Mouse (Mus musculus) hindbrain, embryonic 11.5 days (tissue): ENCODE results near the gene H2-Ob. TPM values are rescaled to one million over a fixed set of nuclear protein-coding genes. Genes with fewer than 3 reads are reported as not detected.
"Not testable (repeated sequence)": the region's sequence is repeated elsewhere in the genome, so short reads cannot be mapped to it uniquely, and the experiment has no call there.

Source experiments
- ATAC-seq: fragments of 200-750 bp; cut with Nextera tagmentation; 2 replicates; pipeline ENCODE4 v1.8.0; 2017; ENCODE audit warnings: mild to moderate bottlenecking, moderate TSS enrichment, moderate library complexity; ENCODE audit not compliant: low FRiP score
- DNase-seq: peaks from one replicate; pipeline ENCODE4 v3.0.0-alpha.2; 2015; ENCODE audit warnings: low spot score
- H3K27ac ChIP-seq: fragments of 300-500 bp; sonication (generic); 2 replicates; pipeline ENCODE4 v1.5.1; 2014; ENCODE audit warnings: mild to moderate bottlenecking, low read depth, low read length
- H3K27me3 ChIP-seq: fragments of 300-500 bp; sonication (generic); 2 replicates; pipeline ENCODE4 v1.6.1; 2014; ENCODE audit warnings: mild to moderate bottlenecking, low read length, moderate library complexity, mixed read lengths; ENCODE audit not compliant: control insufficient read depth, insufficient read depth
- H3K36me3 ChIP-seq: fragments of 300-500 bp; sonication (generic); 2 replicates; pipeline ENCODE4 v1.6.1; 2014; ENCODE audit warnings: mild to moderate bottlenecking, low read length, moderate library complexity, mixed read lengths; ENCODE audit not compliant: control insufficient read depth, insufficient read depth
- H3K4me1 ChIP-seq: fragments of 300-500 bp; sonication (generic); replicated peaks from 2 replicates; pipeline ENCODE4 v1.6.1; 2014; ENCODE audit warnings: low read length, mixed read lengths; ENCODE audit not compliant: control insufficient read depth, insufficient read depth
- H3K4me2 ChIP-seq: fragments of 300-500 bp; sonication (generic); replicated peaks from 2 replicates; pipeline ENCODE4 v1.6.1; 2014; ENCODE audit warnings: mild to moderate bottlenecking, low read depth, low read length
- H3K4me3 ChIP-seq: fragments of 300-500 bp; sonication (generic); 2 replicates; pipeline ENCODE4 v1.5.1; 2014; ENCODE audit warnings: low read depth, low read length
- H3K9ac ChIP-seq: fragments of 300-500 bp; sonication (generic); 2 replicates; pipeline ENCODE4 v1.6.1; 2014; ENCODE audit warnings: low read depth, low read length
- H3K9me3 ChIP-seq: fragments of 300-500 bp; sonication (generic); 2 replicates; pipeline ENCODE4 v1.6.1; 2016; ENCODE audit warnings: low read length; ENCODE audit not compliant: control insufficient read depth
- WGBS: fragments of 180-500 bp; shearing (Covaris S2); extraction: QIAGEN DNeasy Blood & Tissue Kit; methylation state at CpG from one replicate; pipeline ENCODE4 v1.1.7; 2014; 5-methylcytosine and 5-hydroxymethylcytosine counted together
- polyA plus RNA-seq: library from polyadenylated mRNA; unstranded; fragments of >200 nt; fragmentation: Nextera tagmentation; extraction: Ambion mirVana; gene quantifications from 2 replicates; pipeline ENCODE4 v1.2.1, GENCODE M21; 2014

Gene H2-Ob
- polyA plus RNA-seq, 1 experiment from 2014 or later: not detected

DNA sequence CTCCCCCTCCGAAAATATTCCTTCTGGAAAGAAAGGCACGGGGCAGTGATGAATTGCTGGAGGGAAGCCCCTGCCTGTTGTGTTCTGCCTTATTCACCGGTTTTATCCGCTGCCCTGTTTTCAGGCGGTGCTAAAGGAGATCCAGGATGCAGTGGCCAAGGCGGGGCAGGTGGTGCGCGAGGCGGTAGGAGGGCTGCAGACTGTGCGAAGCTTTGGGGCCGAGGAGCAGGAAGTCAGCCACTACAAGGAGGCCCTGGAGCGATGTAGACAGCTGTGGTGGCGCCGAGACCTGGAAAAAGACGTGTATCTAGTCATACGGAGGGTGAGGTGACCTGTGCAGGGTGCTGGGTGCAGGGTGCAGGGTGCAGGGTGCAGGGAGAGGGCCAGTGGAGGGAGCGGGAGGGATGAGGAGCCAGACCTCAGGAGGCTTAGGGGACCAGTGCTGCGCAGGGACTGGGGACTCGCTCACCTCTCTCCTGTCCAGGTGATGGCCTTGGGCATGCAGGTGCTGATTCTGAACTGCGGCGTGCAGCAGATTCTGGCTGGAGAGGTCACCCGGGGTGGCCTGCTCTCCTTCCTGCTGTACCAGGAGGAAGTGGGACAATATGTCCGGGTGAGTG, 26.8 kb upstream of the H2-Ob start:
- Histone ChIP-seq H3K27me3 (peaks cover 26% of the 10 kb centered on the region), H3K4me1 (no peaks in the 10 kb centered on the region), H3K9ac (no peak overlapping the region), H3K36me3 (no peaks in the 10 kb centered on the region), H3K4me2 (no peak overlapping the region), H3K4me3 (no peak overlapping the region), H3K9me3 (no peaks in the 10 kb centered on the region), H3K27ac (no peak overlapping the region)
- ATAC-seq: no peak
- WGBS: 21% methylated on average over 23 of the region's 23 CpGs
- no peak for DNase-seq

DNA sequence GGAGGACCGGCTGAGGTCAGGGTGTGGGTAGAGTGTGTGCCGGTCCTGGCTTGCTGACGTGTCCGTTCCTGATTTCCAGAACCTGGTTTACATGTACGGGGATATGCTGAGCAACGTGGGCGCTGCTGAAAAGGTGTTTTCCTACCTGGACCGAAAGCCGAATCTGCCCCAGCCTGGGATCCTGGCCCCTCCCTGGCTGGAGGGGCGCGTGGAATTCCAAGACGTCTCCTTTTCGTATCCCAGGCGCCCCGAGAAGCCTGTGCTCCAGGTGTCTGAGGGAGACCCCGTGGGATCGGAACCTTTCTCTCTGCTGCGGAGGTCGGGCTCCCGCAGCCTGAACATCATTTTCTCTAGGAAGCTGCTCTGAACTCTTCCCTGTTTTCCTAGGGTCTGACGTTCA, 24.8 kb upstream of the H2-Ob start:
- no peaks in the 10 kb centered on the region for H3K36me3 ChIP-seq

DNA sequence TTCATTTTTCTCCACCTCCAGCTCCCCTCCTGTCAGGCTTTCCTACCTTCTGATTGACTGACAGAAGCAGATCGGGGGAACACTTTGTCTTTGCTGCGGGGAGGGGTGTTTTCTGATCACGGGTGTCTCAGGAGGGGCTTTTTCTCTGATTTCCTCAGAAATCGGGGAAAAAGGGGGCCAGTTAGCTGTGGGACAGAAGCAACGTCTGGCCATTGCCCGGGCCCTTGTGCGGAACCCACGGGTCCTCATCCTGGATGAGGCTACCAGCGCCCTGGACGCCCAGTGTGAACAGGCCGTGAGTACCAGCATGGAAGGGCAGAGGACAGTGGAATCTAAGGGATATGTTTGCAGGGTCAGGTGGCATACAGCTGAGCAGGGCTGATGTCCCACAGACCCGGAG, 23.5 kb upstream of the H2-Ob start:
- whole genome bisulfite sequencing: 84% methylated on average over 12 of the region's 12 CpGs
- peaks cover 26% of the 10 kb centered on the region for H3K27me3 ChIP-seq
- DNase-seq: no peak

More for the DNA sequence above, 24.8 kb upstream of the H2-Ob start:
- Histone ChIP-seq H3K27ac (no peak overlapping the region), H3K4me1 (no peaks in the 10 kb centered on the region), H3K9me3 (no peaks in the 10 kb centered on the region), H3K4me3 (no peak overlapping the region), H3K4me2 (no peak overlapping the region), H3K9ac (no peak overlapping the region), H3K27me3 (peaks cover 26% of the 10 kb centered on the region)
- DNase-seq (no peak), ATAC-seq (no peak)
- WGBS: 39% methylated on average over 21 of the region's 21 CpGs

DNA sequence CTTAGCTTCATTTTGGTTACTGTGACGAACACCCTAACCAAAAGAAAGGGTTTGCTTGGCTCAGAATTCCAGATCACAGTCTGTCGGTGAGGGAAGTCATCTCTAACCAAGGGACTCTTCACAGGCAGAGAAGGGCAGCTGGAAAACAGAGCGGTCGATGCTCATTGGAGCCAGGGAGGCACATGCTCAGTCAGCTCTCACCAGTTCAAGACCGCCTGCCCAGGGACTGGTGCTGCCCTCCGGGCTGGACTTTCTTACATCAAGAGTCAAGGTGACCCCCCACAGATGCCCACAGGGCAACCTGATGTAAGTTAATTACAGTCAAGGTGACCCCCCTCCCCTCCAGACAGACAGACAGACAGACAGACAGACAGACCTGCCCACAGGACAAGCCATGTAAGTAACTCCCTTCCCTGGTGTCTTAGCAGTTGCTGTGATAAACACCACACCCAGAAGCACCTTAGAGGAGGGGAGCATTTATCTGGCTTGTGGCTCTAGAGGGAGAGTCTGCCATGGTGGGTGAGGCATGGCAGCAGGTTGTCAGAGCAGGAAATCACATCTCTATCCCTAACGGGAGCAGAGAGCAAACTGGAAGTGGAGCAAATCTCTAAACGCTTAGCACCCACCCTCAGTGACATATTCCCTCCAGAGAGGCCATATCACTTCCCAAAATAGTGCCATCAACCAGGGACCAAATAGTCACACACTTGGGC, 21.3 kb upstream of the H2-Ob start:
- Histone ChIP-seq H3K4me2 (no peak overlapping the region), H3K36me3 (no peaks in the 10 kb centered on the region), H3K9ac (no peak overlapping the region), H3K4me1 (no peaks in the 10 kb centered on the region), H3K27me3 (peaks cover 20% of the 10 kb centered on the region), H3K27ac (no peak overlapping the region), H3K4me3 (no peak overlapping the region), H3K9me3 (no peaks in the 10 kb centered on the region)
- ATAC-seq (no peak), DNase-seq (no peak)
- 92% methylated on average over 8 of the region's 8 CpGs for WGBS

More for the DNA sequence above, 23.5 kb upstream of the H2-Ob start:
- Histone ChIP-seq H3K36me3 (no peaks in the 10 kb centered on the region), H3K4me1 (no peaks in the 10 kb centered on the region), H3K27ac (no peak overlapping the region), H3K4me3 (no peak overlapping the region), H3K9me3 (no peaks in the 10 kb centered on the region), H3K9ac (no peak overlapping the region), H3K4me2 (no peak overlapping the region)
- no peak for ATAC-seq

DNA sequence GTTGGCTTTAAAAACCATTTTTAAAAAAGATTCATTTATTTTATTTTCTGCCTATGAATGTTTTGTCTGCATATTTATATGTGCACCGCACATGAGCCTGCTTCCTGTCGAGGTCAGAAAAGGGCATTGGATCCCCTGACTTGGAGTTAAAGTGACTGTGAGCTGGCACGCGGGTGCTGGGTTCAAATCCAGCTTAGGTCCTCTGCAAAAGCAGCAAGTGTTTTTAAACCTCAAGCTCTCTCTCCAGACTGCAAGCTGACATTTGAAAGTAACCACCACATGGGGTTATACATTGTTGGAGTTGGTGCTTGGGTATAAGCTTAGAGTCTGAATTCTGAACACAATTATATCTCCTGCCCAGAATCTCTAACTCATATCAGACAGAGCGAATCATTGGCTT, 20.7 kb upstream of the H2-Ob start:
- no peak for DNase-seq
- Histone ChIP-seq H3K9ac (no peak overlapping the region), H3K27ac (no peak overlapping the region), H3K4me3 (no peak overlapping the region), H3K9me3 (no peaks in the 10 kb centered on the region), H3K4me2 (no peak overlapping the region), H3K36me3 (no peaks in the 10 kb centered on the region), H3K4me1 (no peaks in the 10 kb centered on the region), H3K27me3 (peaks cover 16% of the 10 kb centered on the region)
- no peak for ATAC-seq
- 91% methylated on average over 5 of the region's 5 CpGs for WGBS

DNA sequence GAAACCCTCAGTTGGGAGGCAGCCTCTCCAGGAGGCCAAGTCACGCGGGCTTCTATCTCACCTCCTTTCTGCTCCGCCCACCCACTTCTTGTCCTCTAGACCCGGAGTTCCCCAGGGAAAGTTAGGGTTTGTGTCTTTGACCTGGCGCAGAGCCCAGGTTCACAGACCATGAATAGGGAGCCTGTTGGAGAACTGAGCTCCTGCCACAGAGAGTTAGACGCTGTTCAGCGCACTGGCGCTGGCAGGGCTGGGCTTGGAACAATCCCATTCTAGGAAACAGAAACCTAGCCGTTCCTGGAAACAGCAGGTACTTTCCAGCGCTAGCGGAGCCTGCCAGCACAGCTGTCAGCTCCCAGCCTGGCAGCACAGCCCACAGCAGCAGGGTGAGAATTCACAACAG, 20.0 kb upstream of the H2-Ob start:
- WGBS: 85% methylated on average over 11 of the region's 11 CpGs
- H3K36me3 ChIP-seq: no peaks in the 10 kb centered on the region
- H3K9me3 ChIP-seq: no peaks in the 10 kb centered on the region
- no peak for ATAC-seq
- no peak overlapping the region for H3K4me3 ChIP-seq
- DNase-seq: no peak
- H3K27ac ChIP-seq: no peak overlapping the region
- H3K27me3 ChIP-seq: peaks cover 11% of the 10 kb centered on the region
- no peaks in the 10 kb centered on the region for H3K4me1 ChIP-seq
- no peak overlapping the region for H3K9ac ChIP-seq
- no peak overlapping the region for H3K4me2 ChIP-seq

DNA sequence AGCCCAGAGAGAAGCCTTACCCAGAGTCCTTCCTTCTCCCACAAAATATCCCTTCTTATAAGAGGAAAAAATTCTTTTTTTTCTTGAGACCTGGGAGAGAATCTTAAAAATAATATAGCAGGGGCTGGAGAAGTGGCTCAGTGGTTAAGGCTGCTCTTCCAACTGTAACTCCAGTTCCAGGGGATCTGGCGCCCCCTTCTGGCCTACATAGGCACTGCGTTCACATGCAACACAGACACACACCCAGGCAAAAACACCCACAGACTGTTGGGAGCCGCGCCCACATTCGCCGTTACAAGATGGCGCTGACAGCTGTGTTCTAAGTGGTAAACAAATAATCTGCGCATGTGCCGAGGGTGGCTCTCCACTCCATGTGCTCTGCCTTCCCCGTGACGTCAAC, 19.6 kb upstream of the H2-Ob start:
- not testable (repeated sequence) for H3K9me3 ChIP-seq, H3K27ac ChIP-seq, H3K4me2 ChIP-seq, H3K4me3 ChIP-seq, ATAC-seq, H3K9ac ChIP-seq, H3K27me3 ChIP-seq, H3K36me3 ChIP-seq, H3K4me1 ChIP-seq, DNase-seq
- 89% methylated on average over 8 of the region's 11 CpGs for WGBS

DNA sequence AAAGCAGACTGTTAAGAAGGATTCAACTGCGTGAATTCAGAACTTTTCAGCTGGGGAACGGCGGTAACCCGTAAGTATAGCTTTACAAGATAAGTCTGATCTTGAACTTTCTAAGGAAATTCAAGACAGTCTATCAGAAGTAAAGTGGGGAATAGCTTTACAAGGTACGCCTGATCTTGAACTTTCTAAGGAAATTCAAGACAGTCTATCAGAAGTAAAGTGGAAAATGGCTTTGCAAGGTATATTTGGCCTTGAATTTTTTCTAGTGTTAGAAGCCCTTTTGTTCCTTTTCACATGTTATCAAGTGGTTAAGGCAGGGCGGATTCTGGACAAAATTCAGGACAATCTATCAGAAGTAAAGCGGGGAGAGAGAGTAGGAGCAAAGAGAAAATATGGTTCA, 18.9 kb upstream of the H2-Ob start:
- not testable (repeated sequence) for H3K4me3 ChIP-seq, H3K9me3 ChIP-seq, H3K27ac ChIP-seq, H3K4me1 ChIP-seq, H3K36me3 ChIP-seq, ATAC-seq, DNase-seq, H3K4me2 ChIP-seq, H3K9ac ChIP-seq, H3K27me3 ChIP-seq
- 91% methylated on average over 2 of the region's 7 CpGs for WGBS

DNA sequence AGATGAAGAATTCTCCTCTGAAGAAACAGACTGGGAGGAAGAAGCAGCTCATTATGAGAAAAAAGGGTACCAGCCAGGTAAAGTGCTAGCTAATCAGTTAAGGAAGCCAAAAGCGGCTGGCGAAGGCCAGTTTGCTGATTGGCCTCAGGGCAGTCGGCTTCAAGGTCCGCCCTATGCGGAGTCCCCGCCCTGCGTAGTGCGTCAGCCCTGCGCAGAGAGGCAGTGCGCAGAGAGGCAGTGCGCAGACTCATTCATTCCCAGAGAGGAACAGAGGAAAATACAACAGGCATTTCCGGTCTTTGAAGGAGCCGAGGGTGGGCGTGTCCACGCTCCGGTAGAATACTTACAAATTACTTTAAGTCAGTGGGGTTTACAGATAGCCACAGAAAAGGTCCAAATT, 18.3 kb upstream of the H2-Ob start:
- ATAC-seq, H3K4me1 ChIP-seq, H3K27ac ChIP-seq, H3K4me3 ChIP-seq, H3K27me3 ChIP-seq, H3K9me3 ChIP-seq, H3K9ac ChIP-seq, H3K4me2 ChIP-seq, H3K36me3 ChIP-seq, DNase-seq: not testable (repeated sequence)
- WGBS: 93% methylated on average over 3 of the region's 16 CpGs
